Comparison of ENCODE assay signal across 22 mouse cellular contexts in the genomic region with DNA sequence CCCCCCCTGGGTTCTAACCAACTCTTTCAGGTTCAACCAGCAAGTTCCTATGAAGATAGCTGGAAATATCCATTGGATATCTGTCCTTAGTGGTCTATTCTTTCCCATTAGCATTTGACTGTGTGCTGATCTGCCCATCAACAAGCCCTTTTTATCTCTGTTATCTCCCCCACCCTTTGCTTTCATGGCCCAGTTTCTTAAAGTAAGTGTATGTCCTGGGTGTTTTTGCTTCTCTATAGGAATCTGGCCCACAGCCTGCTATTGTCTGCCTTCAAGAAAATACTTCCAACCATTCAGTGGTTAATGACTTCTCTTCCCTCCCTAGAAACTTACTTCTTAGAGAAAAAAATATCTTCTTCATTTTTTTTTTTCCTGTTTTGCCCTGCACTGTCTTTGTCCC.
A peak's percentile ranks its signal among the peaks of the same experiment; 100 is the strongest.
DNase-seq lines count a peak whose midpoint lies in the region; TF ChIP-seq lines count a peak whose summit lies in the region.
"Had no signal": no experiment of that assay in that cellular context is flagged by ENCODE, and none has a peak within 500 bp of the region (broad histone marks: within the 10 kb centered on the region; RNA-seq: fewer than 3 reads in every experiment).

No protein-coding gene starts in this region.

- no peak overlapping the region for H3K27ac ChIP-seq in ES-E14 (ENCODE audit: insufficient read depth, low read depth, low read length, poor library complexity, severe bottlenecking)

- in situ Hi-C loops in ES-E14 (cut with MboI; ENCODE audit: low sequenced_read_pairs in 2 of 2, unreplicated experiment in 2 of 2), result no loop called here

- H3K9ac ChIP-seq in ES-E14 (ENCODE audit: insufficient read depth, low read depth, low read length, poor library complexity, severe bottlenecking), result no peak overlapping the region

- H3K36me3 ChIP-seq in ES-E14 (ENCODE audit: control insufficient read depth, insufficient read depth, low read length, poor library complexity, severe bottlenecking), result no peaks in the 10 kb centered on the region
- H3K36me3 ChIP-seq: G1E had no signal

- no peaks in the 10 kb centered on the region for H3K4me1 ChIP-seq in ES-E14 (ENCODE audit: control insufficient read depth in 2 of 2, insufficient read depth in 2 of 2, low read length in 2 of 2, poor library complexity in 1 of 2)

- no peak overlapping the region for H3K4me3 ChIP-seq in ES-E14 (ENCODE audit: insufficient read depth in 1 of 2, low read depth in 1 of 2, low read length in 2 of 2, poor library complexity in 1 of 2, severe bottlenecking in 1 of 2)

- DNase-seq in ES-CJ7 (ENCODE audit: low read depth, low spot score) (peak; percentile 62), ES-E14 (ENCODE audit: low read depth, low spot score) (peak; percentile 60), R1 (ENCODE audit: low read depth, low spot score) (peak; percentile 13), ZHBTc4 (ENCODE audit: low read depth, low spot score) (peak; percentile 75), liver (no peak)
- DNase-seq in frontal cortex, postnatal 36 days (ENCODE audit: low spot score in 2 of 2), result no peak
- no peak for DNase-seq in cerebellum, postnatal 14 days
- DNase-seq in cerebellum, postnatal 36 days, result no peak
- DNase-seq: adrenal gland, adult 2 months; adrenal gland, adult 8-10 months; adrenal gland, postnatal 10 days; adrenal gland, postnatal 14 days; adrenal gland, postnatal 25 days; adrenal gland, postnatal 36 days; B cell, adult 2 months; cerebellum, adult 11 months; cerebellum, adult 11-12 months; cerebellum, adult 18-20 months; cerebellum, adult 2 months; cerebellum, adult 8-10 months; cerebellum, adult 9-10 months had no signal

- no peaks in the 10 kb centered on the region for H3K9me3 ChIP-seq in ES-E14 (ENCODE audit: control insufficient read depth, insufficient read depth, low read depth, low read length)

TF ChIP-seq in ES-E14, 5 proteins besides CTCF, POLR2A, EP300 and RAD21:
- no peak for TF ChIP-seq MAFK (IDR thresholded peaks at IDR 0.05; ENCODE audit: insufficient read depth, low read depth, low read length)
- TF ChIP-seq CHD2 (IDR thresholded peaks at IDR 0.05; ENCODE audit: low read depth, low read length), result no peak
- TF ChIP-seq HCFC1 (IDR thresholded peaks at IDR 0.05; ENCODE audit: borderline replicate concordance, insufficient read depth, low read length), result no peak
- TF ChIP-seq ZNF384 (IDR thresholded peaks at IDR 0.05; ENCODE audit: low read depth, low read length), result no peak
- no peak for TF ChIP-seq ZC3H11A (IDR thresholded peaks at IDR 0.05; ENCODE audit: borderline replicate concordance, low read depth, low read length)

Comparison
In these comparisons a context has a peak if more than half of its experiments do, and no peak if none do; other contexts are left out.
1. DNase-seq: peak in ES-CJ7 (single experiment), ES-E14 (single experiment), R1 (single experiment) and ZHBTc4 (single experiment); none in frontal cortex, postnatal 36 days (0 of 2), liver (single experiment), cerebellum, postnatal 14 days (0 of 2) and cerebellum, postnatal 36 days (0 of 2).